32 mouse cellular contexts compared by ENCODE assay signal in the genomic region with DNA sequence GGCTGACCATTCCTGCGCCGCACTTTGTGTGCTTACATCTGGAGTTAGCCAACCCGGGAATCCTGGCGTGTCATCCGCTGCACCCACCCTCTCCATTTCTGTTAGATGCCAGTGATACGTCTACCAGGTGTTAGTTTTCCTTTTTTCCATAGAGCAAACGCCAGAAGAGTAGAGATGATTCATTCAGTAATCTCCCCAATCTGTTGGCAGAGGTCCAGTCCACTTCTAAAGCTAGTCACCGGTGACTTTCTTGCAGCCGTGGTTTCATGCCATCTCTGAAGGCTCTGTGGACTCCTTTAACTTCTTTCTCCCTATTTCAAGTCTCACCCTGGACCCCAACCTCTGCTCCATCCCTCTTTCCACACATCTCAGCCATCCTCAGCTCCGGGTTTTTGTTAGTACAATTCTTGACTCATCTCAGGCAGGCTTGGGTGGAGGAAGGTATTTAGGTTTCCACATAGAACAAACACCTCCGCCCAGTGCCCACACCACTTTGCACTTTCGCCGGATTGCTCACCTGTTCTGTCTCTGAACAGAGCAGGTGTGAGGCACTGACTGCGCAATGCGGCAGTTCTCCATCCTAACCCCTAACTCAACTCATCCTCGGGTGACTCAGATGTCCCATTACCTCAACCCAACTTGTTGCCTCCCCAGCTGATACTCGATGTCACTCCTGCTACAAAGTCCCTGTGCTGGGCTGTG. TPM values are rescaled to one million over a fixed set of nuclear protein-coding genes. Genes with fewer than 3 reads are reported as not detected.
DNase-seq lines count a peak whose midpoint lies in the region; ATAC-seq lines count a peak whose summit lies in the region.
"Had no signal": no experiment of that assay in that cellular context is flagged by ENCODE, and none has a peak within 500 bp of the region (broad histone marks: within the 10 kb centered on the region; RNA-seq: fewer than 3 reads in every experiment).

No protein-coding gene starts in this region.

- WGBS in embryonic facial prominence, embryonic 15.5 days: 68% methylated on average over 17 of the region's 17 CpGs
- WGBS in embryonic facial prominence, embryonic 10.5 days: 85% methylated on average over 17 of the region's 17 CpGs
- WGBS in forebrain, embryonic 14.5 days: 87% methylated on average over 17 of the region's 17 CpGs

- no peak for DNase-seq in embryonic facial prominence, embryonic 10.5 days (ENCODE audit: low spot score)
- DNase-seq in CD4-positive helper T cell, adult 2 months (ENCODE audit: low read depth, low spot score): peak; percentile 31
- peak; percentile 65 for DNase-seq in brain, adult 2 months (ENCODE audit: low read depth, low spot score)
- DNase-seq in heart, adult 8-10 months (ENCODE audit: low spot score): no peak
- no peak for DNase-seq in forebrain, embryonic 14.5 days (ENCODE audit: low spot score)
- DNase-seq: cerebellum, adult 11 months; heart, postnatal 4 days; kidney, adult 2 months; left cerebral cortex, postnatal 4 days; retina, postnatal 1 day; right cerebral cortex, postnatal 4 days had no signal

- H3K4me1 ChIP-seq in embryonic facial prominence, embryonic 15.5 days: peaks cover 24% of the 10 kb centered on the region
- H3K4me1 ChIP-seq in embryonic facial prominence, embryonic 10.5 days: peaks cover 28% of the 10 kb centered on the region
- H3K4me1 ChIP-seq in megakaryocyte, embryonic 14.5 days: peaks cover 96% of the 10 kb centered on the region
- H3K4me1 ChIP-seq in forebrain, embryonic 14.5 days (ENCODE audit: control insufficient read depth, insufficient read depth, low read length): peaks cover 7% of the 10 kb centered on the region

- peaks cover 22% of the 10 kb centered on the region; the same call in 1 of the 2 replicates for H3K27me3 ChIP-seq in embryonic facial prominence, embryonic 15.5 days
- H3K27me3 ChIP-seq in embryonic facial prominence, embryonic 10.5 days (replicated peaks; ENCODE audit: low read depth, poor library complexity, severe bottlenecking): peaks cover 62% of the 10 kb centered on the region
- H3K27me3 ChIP-seq in megakaryocyte, embryonic 14.5 days (replicated peaks): peaks cover 16% of the 10 kb centered on the region
- peaks cover 32% of the 10 kb centered on the region for H3K27me3 ChIP-seq in forebrain, embryonic 14.5 days (replicated peaks; ENCODE audit: control insufficient read depth, insufficient read depth, low read length)
- H3K27me3 ChIP-seq: Patski had no signal

- no peak for ATAC-seq in embryonic facial prominence, embryonic 15.5 days (ENCODE audit: insufficient number of reproducible peaks, low FRiP score, low TSS enrichment, low read depth)
- ATAC-seq in megakaryocyte, adult 5-6 weeks (ENCODE audit: poor library complexity, severe bottlenecking): no peak
- no peak for ATAC-seq in forebrain, embryonic 14.5 days
- ATAC-seq: forebrain, embryonic 15.5 days; inflammation-experienced regulatory T-cells, adult 6 months; midbrain, embryonic 16.5 days; Patski had no signal

- H3K36me3 ChIP-seq in embryonic facial prominence, embryonic 15.5 days: no peaks in the 10 kb centered on the region
- H3K36me3 ChIP-seq in embryonic facial prominence, embryonic 10.5 days (replicated peaks): peaks cover 5% of the 10 kb centered on the region; the same call in 1 of the 2 replicates
- peaks cover 69% of the 10 kb centered on the region for H3K36me3 ChIP-seq in megakaryocyte, embryonic 14.5 days (replicated peaks; ENCODE audit: low read length)
- H3K36me3 ChIP-seq in forebrain, embryonic 14.5 days (ENCODE audit: control insufficient read depth, insufficient read depth, low read length): 0 out of 2 replicates have a peak, but pooled peaks cover 1% of the 10 kb centered on the region
- H3K36me3 ChIP-seq: forebrain, embryonic 15.5 days had no signal

- peak overlapping the region; percentile 51; the same call in 1 of the 2 replicates for H3K27ac ChIP-seq in embryonic facial prominence, embryonic 15.5 days (replicated peaks)
- no peak overlapping the region for H3K27ac ChIP-seq in embryonic facial prominence, embryonic 10.5 days (replicated peaks)
- no peak overlapping the region for H3K27ac ChIP-seq in forebrain, embryonic 14.5 days (ENCODE audit: low read depth, low read length)
- H3K27ac ChIP-seq: embryonic facial prominence, embryonic 12.5 days; forebrain, embryonic 15.5 days; heart, embryonic 10.5 days; hindbrain, embryonic 14.5 days; kidney, postnatal 0 days; midbrain, embryonic 10.5 days; neural tube, embryonic 13.5 days had no signal

- 0 out of 2 replicates have a peak overlapping the region, but pooled peaks have one; percentile 6 for H3K4me3 ChIP-seq in embryonic facial prominence, embryonic 15.5 days (replicated peaks)
- no peak overlapping the region for H3K4me3 ChIP-seq in embryonic facial prominence, embryonic 10.5 days
- H3K4me3 ChIP-seq in megakaryocyte, embryonic 14.5 days (replicated peaks): peak overlapping the region; percentile 34
- no peak overlapping the region for H3K4me3 ChIP-seq in forebrain, embryonic 14.5 days (ENCODE audit: low read depth, low read length)
- H3K4me3 ChIP-seq: embryonic facial prominence, embryonic 12.5 days; erythroblast, embryonic 14.5 days; forebrain, embryonic 15.5 days; heart, embryonic 10.5 days; midbrain, embryonic 10.5 days; myocyte; neural tube, embryonic 13.5 days had no signal

- H3K4me2 ChIP-seq in embryonic facial prominence, embryonic 15.5 days (replicated peaks): no peak overlapping the region
- H3K4me2 ChIP-seq in forebrain, embryonic 14.5 days (ENCODE audit: low read length): no peak overlapping the region
- H3K4me2 ChIP-seq: embryonic facial prominence, embryonic 12.5 days; forebrain, embryonic 15.5 days; hindbrain, embryonic 14.5 days; neural tube, embryonic 13.5 days had no signal

- no peak overlapping the region for H3K9ac ChIP-seq in embryonic facial prominence, embryonic 15.5 days
- H3K9ac ChIP-seq in forebrain, embryonic 14.5 days (ENCODE audit: low read length): no peak overlapping the region
- H3K9ac ChIP-seq: embryonic facial prominence, embryonic 12.5 days; forebrain, embryonic 15.5 days; hindbrain, embryonic 14.5 days; neural tube, embryonic 13.5 days had no signal

- H3K9me3 ChIP-seq in embryonic facial prominence, embryonic 15.5 days (replicated peaks): no peaks in the 10 kb centered on the region
- H3K9me3 ChIP-seq in embryonic facial prominence, embryonic 10.5 days: no peaks in the 10 kb centered on the region
- no peaks in the 10 kb centered on the region for H3K9me3 ChIP-seq in megakaryocyte, embryonic 14.5 days
- H3K9me3 ChIP-seq in forebrain, embryonic 14.5 days (replicated peaks; ENCODE audit: control insufficient read depth, low read length): no peaks in the 10 kb centered on the region
- H3K9me3 ChIP-seq: embryonic facial prominence, embryonic 12.5 days; forebrain, embryonic 15.5 days; heart, embryonic 10.5 days; midbrain, embryonic 10.5 days; neural tube, embryonic 13.5 days had no signal

RNA-seq across cellular contexts. Expression of gene Mpig6b, which starts 2.4 kb away (rescaled TPM):
- 1.1 and 1.4 TPM in 2 replicates for polyA plus RNA-seq in embryonic facial prominence, embryonic 15.5 days (2015; fragmentation: Nextera tagmentation; extraction: Ambion mirVana)
- 0.52 and 0.93 TPM in 2 replicates for polyA plus RNA-seq in embryonic facial prominence, embryonic 10.5 days (2016; fragmentation: Nextera tagmentation; extraction: Ambion mirVana)
- 53.5 and 66.3 TPM in 2 replicates for polyA plus RNA-seq in megakaryocyte, embryonic 14.5 days (2012; ENCODE audit: insufficient read depth, low replicate concordance)
- total RNA-seq in megakaryocyte, adult 5-6 weeks (2015): not detected in 2 replicates
- not detected in 2 replicates for total RNA-seq in megakaryocyte, adult 5-6 weeks (2017)
- total RNA-seq in heart, adult 8-10 months (2022): 1 to 10 TPM in 1 of 4 experiments, under 1 TPM in 3; 0.34 to 1.0 (median 0.85) TPM
- 0.28 and 0.42 TPM in 2 replicates for polyA plus RNA-seq in forebrain, embryonic 14.5 days (2014; fragmentation: Nextera tagmentation; extraction: Ambion mirVana)
- total RNA-seq: adrenal gland, postnatal 36 days; layer of hippocampus, postnatal 14 days; left cerebral cortex, postnatal 4 days had no signal
- polyA plus RNA-seq: inflammation-experienced regulatory T-cells, adult 6 months; liver, adult 2 months; myocyte; Patski had no signal

RNA-seq across cellular contexts. Expression of gene Ly6g6c, which starts 3.2 kb away (rescaled TPM):
- 98.5 and 131 TPM in 2 replicates for polyA plus RNA-seq in embryonic facial prominence, embryonic 15.5 days (2015; fragmentation: Nextera tagmentation; extraction: Ambion mirVana)
- 0.31 and 0.35 TPM in 2 replicates for polyA plus RNA-seq in embryonic facial prominence, embryonic 10.5 days (2016; fragmentation: Nextera tagmentation; extraction: Ambion mirVana)
- polyA plus RNA-seq in megakaryocyte, embryonic 14.5 days (2012; ENCODE audit: insufficient read depth, low replicate concordance): 14.8 and 15.5 TPM in 2 replicates
- total RNA-seq in megakaryocyte, adult 5-6 weeks (2015): not detected in 2 replicates
- total RNA-seq in megakaryocyte, adult 5-6 weeks (2017): not detected in 2 replicates
- total RNA-seq in heart, adult 8-10 months (2022): not detected
- not detected in 2 replicates for polyA plus RNA-seq in forebrain, embryonic 14.5 days (2014; fragmentation: Nextera tagmentation; extraction: Ambion mirVana)
- total RNA-seq: adrenal gland, adult 18-20 months; heart, postnatal 4 days; layer of hippocampus, postnatal 14 days; left cerebral cortex, adult 8-10 months; left cerebral cortex, postnatal 4 days; liver, adult 2 months had no signal
- polyA plus RNA-seq: embryonic facial prominence, embryonic 12.5 days; erythroblast, embryonic 14.5 days; forebrain, embryonic 15.5 days; heart, embryonic 10.5 days; hindbrain, embryonic 14.5 days; inflammation-experienced regulatory T-cells, adult 6 months; kidney, postnatal 0 days; liver, adult 2 months; midbrain, embryonic 16.5 days; neural tube, embryonic 13.5 days; Patski had no signal

RNA-seq across cellular contexts. Expression of gene Ly6g6e, which starts 8.3 kb away (rescaled TPM):
- polyA plus RNA-seq in embryonic facial prominence, embryonic 15.5 days (2015; fragmentation: Nextera tagmentation; extraction: Ambion mirVana): 31.4 and 33.0 TPM in 2 replicates
- 0.83 and 1.00 TPM in 2 replicates for polyA plus RNA-seq in embryonic facial prominence, embryonic 10.5 days (2016; fragmentation: Nextera tagmentation; extraction: Ambion mirVana)
- not detected in 2 replicates for polyA plus RNA-seq in megakaryocyte, embryonic 14.5 days (2012; ENCODE audit: insufficient read depth, low replicate concordance)
- not detected in 2 replicates for total RNA-seq in megakaryocyte, adult 5-6 weeks (2015)
- not detected in 2 replicates for total RNA-seq in megakaryocyte, adult 5-6 weeks (2017)
- not detected for total RNA-seq in heart, adult 8-10 months (2022)
- polyA plus RNA-seq in forebrain, embryonic 14.5 days (2014; fragmentation: Nextera tagmentation; extraction: Ambion mirVana): 10.1 and 10.7 TPM in 2 replicates
- total RNA-seq: adrenal gland, adult 18-20 months; gastrocnemius, postnatal 4 days; heart, postnatal 4 days had no signal
- polyA plus RNA-seq: erythroblast, embryonic 14.5 days; hindbrain, embryonic 14.5 days; inflammation-experienced regulatory T-cells, adult 6 months; myocyte; Patski had no signal

RNA-seq across cellular contexts. Expression of gene Ly6g6d, which starts 9.5 kb away (rescaled TPM):
- 1.5 and 2.3 TPM in 2 replicates for polyA plus RNA-seq in embryonic facial prominence, embryonic 15.5 days (2015; fragmentation: Nextera tagmentation; extraction: Ambion mirVana)
- polyA plus RNA-seq in embryonic facial prominence, embryonic 10.5 days (2016; fragmentation: Nextera tagmentation; extraction: Ambion mirVana): 1.3 TPM in 1 of 2 replicates, not detected in the other
- polyA plus RNA-seq in megakaryocyte, embryonic 14.5 days (2012; ENCODE audit: insufficient read depth, low replicate concordance): 79.9 and 106 TPM in 2 replicates
- total RNA-seq in megakaryocyte, adult 5-6 weeks (2015): not detected in 2 replicates
- total RNA-seq in megakaryocyte, adult 5-6 weeks (2017): not detected in 2 replicates
- under 1 TPM in 3 of 4 experiments, not detected in 1; 0.69 to 0.95 (median 0.85) TPM for total RNA-seq in heart, adult 8-10 months (2022)
- polyA plus RNA-seq in forebrain, embryonic 14.5 days (2014; fragmentation: Nextera tagmentation; extraction: Ambion mirVana): 0.76 and 1.1 TPM in 2 replicates
- total RNA-seq: adrenal gland, adult 18-20 months; left cerebral cortex, postnatal 4 days; liver, adult 2 months had no signal
- polyA plus RNA-seq: erythroblast, embryonic 14.5 days; inflammation-experienced regulatory T-cells, adult 6 months; myocyte had no signal

RNA-seq across cellular contexts. Expression of gene Ddah2, which starts 9.5 kb away (rescaled TPM):
- polyA plus RNA-seq in embryonic facial prominence, embryonic 15.5 days (2015; fragmentation: Nextera tagmentation; extraction: Ambion mirVana): 319 and 347 TPM in 2 replicates
- 482 and 503 TPM in 2 replicates for polyA plus RNA-seq in embryonic facial prominence, embryonic 10.5 days (2016; fragmentation: Nextera tagmentation; extraction: Ambion mirVana)
- 30.5 and 36.5 TPM in 2 replicates for polyA plus RNA-seq in megakaryocyte, embryonic 14.5 days (2012; ENCODE audit: insufficient read depth, low replicate concordance)
- total RNA-seq in megakaryocyte, adult 5-6 weeks (2015): 2.2 and 3.1 TPM in 2 replicates
- total RNA-seq in megakaryocyte, adult 5-6 weeks (2017): 1.2 and 2.7 TPM in 2 replicates
- total RNA-seq in heart, adult 8-10 months (2022): 10 to 100 TPM; 13.5 to 22.7 (median 21.5) TPM
- 617 and 661 TPM in 2 replicates for polyA plus RNA-seq in forebrain, embryonic 14.5 days (2014; fragmentation: Nextera tagmentation; extraction: Ambion mirVana)

Comparison
In these comparisons a context has a peak if more than half of its experiments do, and no peak if none do; other contexts are left out.
1. H3K4me3 ChIP-seq: peak in embryonic facial prominence, embryonic 15.5 days (single experiment) and megakaryocyte, embryonic 14.5 days (single experiment); none in embryonic facial prominence, embryonic 10.5 days (single experiment) and forebrain, embryonic 14.5 days (single experiment).
2. RNA of gene Ly6g6c, which starts 3.2 kb away (polyA plus RNA-seq): 98.5 to 131 TPM in embryonic facial prominence, embryonic 15.5 days and 14.8 to 15.5 TPM in megakaryocyte, embryonic 14.5 days; 0.31 to 0.35 TPM in embryonic facial prominence, embryonic 10.5 days and not detected in forebrain, embryonic 14.5 days; every median in the first group is over 10 times any median in the second.
3. DNase-seq: peak in CD4-positive helper T cell, adult 2 months (single experiment) and brain, adult 2 months (single experiment); none in embryonic facial prominence, embryonic 10.5 days (single experiment), heart, adult 8-10 months (single experiment) and forebrain, embryonic 14.5 days (single experiment).
4. RNA of gene Mpig6b, which starts 2.4 kb away (polyA plus RNA-seq): 53.5 to 66.3 TPM in megakaryocyte, embryonic 14.5 days; 1.1 to 1.4 TPM in embryonic facial prominence, embryonic 15.5 days, 0.52 to 0.93 TPM in embryonic facial prominence, embryonic 10.5 days and 0.28 to 0.42 TPM in forebrain, embryonic 14.5 days; every median in the first group is over 10 times any median in the second.